Mouse (Mus musculus): Measurements from ENCODE around the gene Gtf2a1. TPM values are rescaled to one million over a fixed set of nuclear protein-coding genes. Genes with fewer than 3 reads are reported as not detected.

The Gtf2a1 gene
- polyA plus RNA-seq, 1 experiment, result 16.8 TPM

DNA sequence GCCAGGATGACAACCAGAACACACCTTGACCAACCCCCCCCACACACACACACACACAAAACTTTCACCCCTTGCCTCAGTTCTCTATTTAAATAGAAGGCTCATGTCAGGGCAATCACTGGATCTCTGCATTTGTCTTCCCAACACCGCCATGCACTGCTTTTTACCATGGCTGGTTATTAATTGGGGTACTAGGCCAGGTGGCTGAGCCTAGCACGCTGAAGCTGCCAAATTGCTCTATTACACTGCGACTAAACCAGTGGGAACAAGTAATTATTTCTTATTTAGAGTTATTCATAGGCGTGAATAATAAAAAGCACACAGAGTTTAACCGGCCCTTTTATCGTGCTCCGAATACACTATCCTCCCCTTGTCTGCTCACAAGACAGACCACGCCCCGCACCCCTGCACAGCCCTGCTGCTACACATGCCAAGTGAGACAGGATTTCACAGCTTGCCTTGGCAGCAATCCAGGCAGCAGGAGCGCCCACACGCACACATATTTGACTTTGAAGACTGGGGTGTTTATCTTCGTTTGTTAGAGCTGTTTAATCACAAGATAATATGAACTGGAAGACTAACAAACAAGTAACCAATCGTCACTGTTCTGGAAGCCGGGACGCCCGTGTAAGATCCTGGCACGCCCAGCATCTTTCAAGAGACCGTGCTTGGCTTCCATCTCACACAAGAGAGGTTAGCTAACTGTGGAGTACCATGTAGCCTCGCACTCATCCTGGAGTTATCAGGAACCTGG lies 38.3 kb downstream of the Gtf2a1 start:
- no peak overlapping the region for H3K27ac ChIP-seq (replicated peaks; ENCODE audit: low read depth, low read length)
- no peaks in the 10 kb centered on the region for H3K4me1 ChIP-seq (ENCODE audit: control insufficient read depth, insufficient read depth, insufficient read length, low read length)
- H3K4me3 ChIP-seq (ENCODE audit: insufficient read depth, low read depth, low read length), result no peak overlapping the region

DNA sequence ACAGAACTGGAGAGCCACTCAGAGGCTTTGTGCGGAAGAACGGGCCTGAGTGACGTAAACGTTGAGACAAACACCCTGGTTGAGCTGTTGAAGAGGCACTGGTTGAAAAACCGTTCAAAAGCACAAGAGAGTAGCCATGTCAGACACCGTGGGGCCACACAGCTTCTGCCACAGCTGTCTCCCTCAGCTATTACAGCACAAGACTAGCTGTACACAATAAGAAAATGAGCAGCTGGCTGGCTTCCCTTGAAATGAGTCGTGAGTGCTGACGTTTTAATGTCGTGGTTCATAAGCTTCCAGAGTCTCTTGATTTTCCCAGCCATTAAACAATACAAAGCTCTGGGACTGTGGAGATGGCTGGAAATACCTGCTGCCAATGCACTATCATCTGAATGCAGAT lies 40.8 kb downstream of the Gtf2a1 start:
- no peaks in the 10 kb centered on the region for H3K4me1 ChIP-seq (ENCODE audit: control insufficient read depth, insufficient read depth, insufficient read length, low read length)

DNA sequence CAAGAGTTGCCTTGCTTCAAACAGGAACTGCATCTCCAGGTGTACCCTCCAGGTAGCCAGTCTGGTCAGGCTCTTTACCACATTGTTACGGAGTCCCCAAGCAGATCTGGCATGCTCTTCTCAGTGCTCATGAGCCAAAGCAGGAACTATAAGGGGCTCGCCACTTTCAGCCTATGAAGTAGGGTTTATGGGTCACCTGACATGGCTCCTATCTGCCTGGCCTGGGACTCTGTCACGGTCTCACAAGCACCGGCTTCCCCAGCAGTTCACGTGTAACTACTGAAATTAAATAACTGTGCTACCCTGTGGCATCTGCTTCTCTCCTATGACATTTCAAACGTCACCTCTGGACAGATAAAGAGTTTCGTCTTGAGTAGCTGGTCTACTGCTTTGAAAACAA lies 50.1 kb downstream of the Gtf2a1 start:
- H3K27ac ChIP-seq (replicated peaks; ENCODE audit: low read depth, low read length), result no peak overlapping the region
- H3K4me1 ChIP-seq (ENCODE audit: control insufficient read depth, insufficient read depth, insufficient read length, low read length), result no peaks in the 10 kb centered on the region
- no peak overlapping the region for H3K4me3 ChIP-seq (ENCODE audit: insufficient read depth, low read depth, low read length)

More for the DNA sequence above, 40.8 kb downstream of the Gtf2a1 start:
- Histone ChIP-seq H3K4me3 (ENCODE audit: insufficient read depth, low read depth, low read length) (no peak overlapping the region), H3K27ac (replicated peaks; ENCODE audit: low read depth, low read length) (no peak overlapping the region)

DNA sequence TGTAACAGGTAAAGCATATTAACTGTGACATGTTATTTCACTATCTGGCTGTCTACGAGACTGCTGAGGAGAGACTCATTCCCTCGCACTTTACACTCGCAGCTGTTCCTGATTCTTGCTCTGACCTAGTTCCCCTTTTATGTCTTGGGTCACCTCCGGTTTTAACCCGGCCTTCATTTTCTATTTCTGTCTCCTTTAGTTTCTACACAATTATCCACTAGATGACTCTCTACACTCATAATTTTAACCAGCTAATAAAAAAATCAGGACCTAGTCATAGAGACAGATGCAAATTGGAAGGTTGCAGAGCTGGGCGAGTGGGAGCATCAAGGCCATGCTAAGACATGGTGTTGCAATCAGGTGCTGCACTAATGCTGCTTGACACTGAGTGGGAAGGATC lies 55.8 kb downstream of the Gtf2a1 start:
- Histone ChIP-seq H3K4me3 (ENCODE audit: insufficient read depth, low read depth, low read length) (no peak overlapping the region), H3K4me1 (ENCODE audit: control insufficient read depth, insufficient read depth, insufficient read length, low read length) (no peaks in the 10 kb centered on the region)

DNA sequence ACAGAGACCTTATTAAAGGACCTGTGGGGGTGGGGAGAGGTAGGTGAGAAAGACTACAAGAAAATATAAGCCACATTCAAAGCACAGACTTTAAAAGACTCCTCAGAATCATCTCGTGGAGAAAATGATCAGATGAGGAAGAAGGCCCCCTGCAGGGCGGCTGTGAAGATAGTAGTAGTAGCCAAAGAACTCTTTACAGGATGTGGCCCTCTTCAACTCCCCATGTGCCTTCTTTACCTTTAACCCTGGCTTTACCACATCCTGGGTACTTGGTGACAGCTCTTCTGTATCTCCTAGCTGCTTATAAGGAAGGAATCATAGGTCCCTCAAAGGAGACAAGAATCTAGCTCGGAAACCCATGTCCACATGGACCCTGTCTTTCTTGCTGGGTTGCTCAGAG lies 66.7 kb downstream of the Gtf2a1 start:
- H3K27ac ChIP-seq (replicated peaks; ENCODE audit: low read depth, low read length), result no peak overlapping the region

More for the DNA sequence above, 55.8 kb downstream of the Gtf2a1 start:
- no peak overlapping the region for H3K27ac ChIP-seq (replicated peaks; ENCODE audit: low read depth, low read length)

DNA sequence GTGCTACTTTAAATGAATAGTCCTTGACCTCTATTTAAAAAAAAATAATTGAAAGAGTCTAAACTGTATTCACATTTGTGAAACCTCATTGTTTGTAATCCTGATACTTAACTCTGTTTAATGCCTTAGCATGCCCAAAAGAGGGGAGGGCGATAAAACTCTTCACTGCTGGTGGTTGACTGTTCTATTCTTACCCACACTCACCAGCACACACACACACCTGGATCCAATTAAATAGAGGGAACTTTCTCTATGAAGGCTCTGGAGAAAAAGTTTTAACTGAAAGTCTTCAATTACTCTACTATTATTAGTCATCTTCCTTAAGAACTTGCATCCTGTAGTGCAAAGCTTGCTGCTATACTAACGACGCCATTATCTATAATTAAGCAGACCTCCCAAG lies 72.5 kb downstream of the Gtf2a1 start:
- Histone ChIP-seq H3K27ac (replicated peaks; ENCODE audit: low read depth, low read length) (no peak overlapping the region), H3K4me3 (ENCODE audit: insufficient read depth, low read depth, low read length) (no peak overlapping the region), H3K4me1 (ENCODE audit: control insufficient read depth, insufficient read depth, insufficient read length, low read length) (no peaks in the 10 kb centered on the region)

More for the DNA sequence above, 66.7 kb downstream of the Gtf2a1 start:
- no peaks in the 10 kb centered on the region for H3K4me1 ChIP-seq (ENCODE audit: control insufficient read depth, insufficient read depth, insufficient read length, low read length)
- no peak overlapping the region for H3K4me3 ChIP-seq (ENCODE audit: insufficient read depth, low read depth, low read length)

DNA sequence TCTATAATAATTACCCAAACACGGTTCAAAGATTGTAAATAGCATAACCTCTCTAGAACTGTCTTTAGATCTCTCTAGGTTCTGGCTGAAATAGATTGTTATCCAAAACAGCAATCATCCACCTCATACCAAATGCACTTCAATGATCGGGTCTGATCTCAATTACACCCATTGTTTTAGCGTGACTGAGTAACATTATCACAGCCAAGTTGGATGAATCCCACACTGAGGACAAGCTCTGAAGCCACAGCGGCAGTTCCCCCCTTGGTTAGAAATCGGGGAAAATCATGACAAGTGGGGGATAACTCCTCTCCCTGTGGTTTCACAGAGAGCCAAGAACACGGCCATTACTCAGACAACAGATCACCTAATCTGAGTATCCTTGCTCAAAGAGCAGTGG lies 76.3 kb downstream of the Gtf2a1 start:
- no peaks in the 10 kb centered on the region for H3K4me1 ChIP-seq (ENCODE audit: control insufficient read depth, insufficient read depth, insufficient read length, low read length)
- no peak overlapping the region for H3K27ac ChIP-seq (replicated peaks; ENCODE audit: low read depth, low read length)
- H3K4me3 ChIP-seq (ENCODE audit: insufficient read depth, low read depth, low read length), result no peak overlapping the region

DNA sequence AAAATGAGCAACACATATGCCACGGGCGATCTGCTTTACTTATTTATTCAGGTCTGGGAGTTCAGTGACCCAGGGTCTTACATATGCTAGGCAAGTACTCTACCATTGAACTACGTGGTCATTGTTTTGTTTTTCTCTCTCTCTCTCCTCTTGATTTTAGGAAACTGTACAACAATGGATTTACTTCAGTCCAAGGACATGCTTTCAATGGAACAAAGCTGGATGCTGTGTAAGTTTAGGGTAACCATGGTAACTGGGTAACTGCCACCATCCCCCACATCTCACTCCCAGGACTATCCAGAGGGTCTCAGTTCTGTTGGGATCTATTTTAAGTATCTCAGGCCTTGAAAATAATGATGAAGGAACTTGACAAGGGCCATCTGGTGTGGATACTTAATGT lies 78.5 kb downstream of the Gtf2a1 start:
- no peak overlapping the region for H3K4me3 ChIP-seq (ENCODE audit: insufficient read depth, low read depth, low read length)
- H3K4me1 ChIP-seq (ENCODE audit: control insufficient read depth, insufficient read depth, insufficient read length, low read length), result no peaks in the 10 kb centered on the region
- H3K27ac ChIP-seq (replicated peaks; ENCODE audit: low read depth, low read length), result no peak overlapping the region

Other genes with a start within 250 kb of the Gtf2a1 start
- 2.5 and 2.7 TPM in 2 replicates for gene Cep128, start 206.1 kb downstream of the Gtf2a1 start, polyA plus RNA-seq (2012; ENCODE audit: insufficient read depth, insufficient read length, missing spikeins)
- gene Tshr, start 205.9 kb downstream of the Gtf2a1 start, polyA plus RNA-seq (2012; ENCODE audit: insufficient read depth, insufficient read length, missing spikeins), result 14.3 and 15.3 TPM in 2 replicates
- gene Ston2, start 197.9 kb upstream of the Gtf2a1 start, polyA plus RNA-seq (2012; ENCODE audit: insufficient read depth, insufficient read length, missing spikeins), result 0.83 and 2.1 TPM in 2 replicates

Data from brown adipose tissue, adult 24 weeks (tissue).